Mouse (Mus musculus) gastrocnemius, postnatal 4 days (tissue): Measurements from ENCODE around the gene Gstk1. TPM values are rescaled to one million over a fixed set of nuclear protein-coding genes. Genes with fewer than 3 reads are reported as not detected.

Experiments used
- DNase-seq, 2 experiments: peaks; one replicate each; pipeline ENCODE4 v3.0.0; 2021 to 2022; ENCODE audit warnings: low spot score in 2 of 2, mixed read lengths in 2 of 2
- total RNA-seq, 2 experiments: library from RNA; stranded (reverse); gene quantifications; 2 replicates each; pipeline ENCODE4 v1.2.3; 2021

Gstk1 gene
- total RNA-seq, 2 experiments from 2014 or later: 6.5 to 7.5 TPM

DNA sequence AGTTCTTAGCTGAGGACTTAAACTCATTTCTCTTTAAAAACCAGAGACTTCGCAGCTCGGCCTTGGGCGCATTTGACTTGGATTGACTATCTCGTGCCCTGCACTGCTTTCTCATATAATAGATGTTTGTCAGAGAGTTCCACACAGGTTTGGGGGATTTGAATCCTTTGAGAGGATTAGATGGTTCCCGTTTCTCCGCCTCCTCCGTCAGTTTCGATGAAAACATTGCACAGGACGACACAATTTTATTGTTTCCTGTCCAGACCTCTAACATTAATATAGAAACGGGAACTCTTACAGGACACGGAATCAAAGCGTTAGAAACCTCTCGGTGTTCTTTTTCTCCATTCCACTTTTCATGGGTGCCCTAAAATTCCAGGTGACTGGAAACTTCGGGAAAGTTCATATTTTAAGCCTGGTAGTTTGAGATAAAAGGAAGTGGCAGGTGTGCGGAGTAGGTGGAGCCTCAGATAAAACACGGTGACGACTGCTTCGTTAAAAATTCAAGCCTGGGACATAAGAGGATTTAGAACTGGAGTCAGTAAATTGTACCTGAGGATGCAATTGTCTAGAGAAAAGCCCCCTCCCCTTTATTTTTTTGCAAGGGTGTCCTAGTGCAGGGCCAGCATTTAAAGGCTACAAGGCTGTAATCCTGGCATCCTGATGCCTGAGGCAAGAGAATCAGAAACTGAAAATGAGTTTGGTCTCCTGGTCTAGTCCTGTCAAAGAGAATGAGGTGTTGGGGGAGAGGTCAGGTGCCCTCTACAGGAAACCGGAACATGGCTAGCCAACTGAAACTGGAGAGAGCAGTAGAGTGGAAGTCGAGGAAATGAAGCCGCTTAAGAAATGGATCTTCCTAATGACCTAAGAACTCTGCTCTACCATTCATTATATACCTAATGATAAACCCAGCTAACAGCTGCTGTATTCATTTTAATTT is 19.9 kb downstream of the Gstk1 start:
- DNase-seq: no peak

DNA sequence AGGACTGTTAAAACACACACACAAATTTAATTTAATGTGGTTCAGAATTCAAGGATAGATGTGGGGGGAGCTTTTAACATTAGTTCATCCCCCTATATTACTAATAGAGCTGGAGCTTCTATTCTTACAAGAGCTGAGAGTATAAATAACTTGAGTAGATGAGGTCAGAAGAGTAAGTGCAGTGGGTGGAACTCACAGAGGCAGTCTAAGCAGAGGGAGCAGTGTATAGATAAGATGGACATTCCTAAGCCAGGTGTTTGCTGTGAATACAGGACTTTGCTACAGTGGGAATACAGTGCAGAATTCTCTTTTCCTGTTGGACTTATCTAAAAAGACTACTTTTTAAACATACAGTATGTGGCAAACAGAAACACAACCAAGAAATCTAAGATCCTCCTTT is 25.1 kb downstream of the Gstk1 start:
- no peak for DNase-seq

GRCm38 (mm10) chr6:42276151-42276550 is 30.4 kb downstream of the Gstk1 start:
- no peak for DNase-seq

- DNase-seq: no peak
These were observed 37.3 kb downstream of the Gstk1 start for GRCm38 (mm10) chr6:42282865-42283528.

GRCm38 (mm10) chr6:42286448-42286847 is 40.7 kb downstream of the Gstk1 start, which contains the start of gene Clcn1:
Gene Clcn1 (plus strand): TSS chr6:42286685.
- DNase-seq: no peak

DNA sequence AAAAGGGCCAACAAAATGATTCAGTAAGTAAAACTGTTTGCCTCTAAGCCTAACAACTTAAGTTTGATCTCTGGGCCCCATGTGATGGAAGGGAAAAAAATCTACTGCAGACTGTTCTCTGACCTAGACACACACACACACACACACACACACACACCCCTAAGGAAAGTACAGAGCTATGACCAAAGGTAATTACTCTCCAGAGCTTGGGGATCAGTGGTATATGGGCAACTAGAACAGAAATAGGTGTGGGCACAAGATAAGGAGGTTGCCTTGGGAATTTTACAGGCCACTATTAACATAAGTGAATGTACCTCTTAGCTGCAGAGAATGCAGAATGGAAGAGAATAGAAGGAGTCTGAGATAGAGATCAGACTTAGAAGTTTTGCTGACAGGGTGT is 41.8 kb downstream of the Gstk1 start:
- no peak for DNase-seq

DNA sequence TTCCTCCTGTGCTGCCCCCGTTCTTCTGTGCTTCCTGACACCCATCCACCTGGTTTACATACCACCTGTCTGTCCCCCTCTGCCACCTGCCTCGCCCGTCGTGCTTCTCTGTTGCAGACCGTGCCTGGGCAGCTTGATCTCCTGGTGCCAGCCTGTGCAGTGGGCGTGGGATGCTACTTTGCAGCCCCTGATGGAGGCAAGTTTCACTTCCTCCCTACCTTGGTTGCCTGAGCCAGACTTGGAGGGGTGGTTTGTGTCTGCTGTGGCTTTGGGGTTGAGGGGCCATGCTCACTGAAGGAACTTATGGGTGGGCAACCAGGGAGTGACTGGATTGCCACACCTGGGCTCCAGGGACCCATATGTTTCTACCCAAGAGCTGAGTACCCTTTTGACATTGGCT is 47.6 kb downstream of the Gstk1 start:
- DNase-seq: no peak

DNA sequence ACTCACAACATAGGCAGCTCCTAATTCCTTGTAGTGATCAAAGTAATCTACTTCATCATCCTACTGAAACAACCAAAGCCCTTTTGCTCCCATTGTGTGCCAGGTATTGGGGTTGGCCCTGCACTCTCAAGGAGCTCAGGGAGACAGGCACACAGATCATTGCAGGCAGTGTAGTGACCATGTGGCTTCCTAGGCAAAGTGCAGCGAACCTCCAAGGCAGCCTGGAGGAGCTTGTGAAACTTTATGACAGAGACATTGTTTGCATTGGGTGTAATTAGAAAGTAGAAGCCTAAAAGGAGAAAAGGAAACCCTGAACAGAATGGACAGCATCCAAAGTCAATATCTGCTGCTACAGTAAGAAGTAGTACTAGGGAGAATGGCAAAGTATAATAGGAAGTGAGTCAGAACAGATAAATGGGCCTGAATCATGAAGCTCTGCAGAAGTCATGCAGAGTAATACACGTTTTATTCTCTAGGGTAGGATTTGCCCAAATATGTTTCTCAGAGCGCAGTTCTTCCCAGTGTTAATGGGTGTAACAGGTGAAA is 49.9 kb downstream of the Gstk1 start:
- no peak for DNase-seq

- DNase-seq: no peak
These were observed 53.6 kb downstream of the Gstk1 start for GRCm38 (mm10) chr6:42299362-42299761.

Other genes with a start within 250 kb of the Gstk1 start
- gene Sva, start 207.5 kb upstream of the Gstk1 start, total RNA-seq: not detected
- gene Tas2r139, start 105.0 kb upstream of the Gstk1 start, total RNA-seq: not detected
- gene Tas2r144, start 30.6 kb upstream of the Gstk1 start, total RNA-seq: not detected
- gene Tmem139, start 16.0 kb downstream of the Gstk1 start, total RNA-seq: not detected
- 10 to 100 TPM; 21.1 to 23.0 TPM for gene Casp2, start 19.1 kb downstream of the Gstk1 start, total RNA-seq
- 10 to 100 TPM; 33.8 to 41.2 TPM for gene Clcn1, start 40.8 kb downstream of the Gstk1 start, total RNA-seq
- 1 to 10 TPM; 2.2 TPM for gene Fam131b, start 78.7 kb downstream of the Gstk1 start, total RNA-seq
- gene Zyx, start 103.7 kb downstream of the Gstk1 start, total RNA-seq: 100 to 1,000 TPM; 113 to 128 TPM
- under 1 TPM; 0.27 to 0.57 TPM for gene Epha1, start 127.3 kb downstream of the Gstk1 start, total RNA-seq
- under 1 TPM in 1 of 2 experiments, not detected in 1; 0.54 TPM for gene Tas2r143, start 154.3 kb downstream of the Gstk1 start, total RNA-seq
- not detected for gene Tas2r135, start 159.5 kb downstream of the Gstk1 start, total RNA-seq
- under 1 TPM in 1 of 2 experiments, not detected in 1; 0.39 TPM for gene Tas2r126, start 188.6 kb downstream of the Gstk1 start, total RNA-seq
- not detected for gene Olfr458, start 219.3 kb downstream of the Gstk1 start, total RNA-seq
- gene Olfr457, start 230.4 kb downstream of the Gstk1 start, total RNA-seq: not detected
- gene Olfr456, start 241.3 kb downstream of the Gstk1 start, total RNA-seq: not detected